Mouse (Mus musculus): ENCODE data around the gene Pdlim5. TPM values are rescaled to one million over a fixed set of nuclear protein-coding genes. Genes with fewer than 3 reads are reported as not detected.
A peak's percentile ranks its signal among the peaks of the same experiment; 100 is the strongest.
"Not testable (repeated sequence)": the region's sequence is repeated elsewhere in the genome, so short reads cannot be mapped to it uniquely, and the experiment has no call there.

Gene Pdlim5
- polyA plus RNA-seq, 1 experiment from 2014 or later = 17.5 TPM

DNA sequence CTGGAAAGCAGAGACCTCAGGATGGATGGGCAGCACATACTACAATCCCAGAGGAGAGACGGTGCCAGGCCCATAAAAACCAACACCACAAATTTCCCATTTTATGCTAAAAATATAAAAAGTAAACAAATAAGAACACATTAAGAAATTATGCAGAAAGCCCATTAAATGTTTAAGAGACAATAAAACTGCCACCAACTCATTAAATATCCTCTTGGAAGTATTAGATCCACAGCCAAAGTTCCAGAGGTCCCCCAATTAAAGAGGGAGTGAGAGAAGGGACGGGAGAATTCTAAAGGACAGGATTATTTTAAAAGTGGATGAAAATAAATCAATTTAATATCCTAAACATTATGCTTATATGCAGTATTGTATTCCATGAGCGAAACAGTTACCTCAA, 183.3 kb downstream of the Pdlim5 start:
- H3K36me3 ChIP-seq (ENCODE audit: control insufficient read depth, insufficient read depth, low read length) = no peaks in the 10 kb centered on the region
- no peaks in the 10 kb centered on the region for H3K27me3 ChIP-seq (ENCODE audit: control insufficient read depth, insufficient read depth, low read length)
- H3K4me1 ChIP-seq (ENCODE audit: control insufficient read depth, insufficient read depth, low read length) = peaks cover 4% of the 10 kb centered on the region; the same call in 1 of the 2 replicates
- 85% methylated on average over 3 of the region's 3 CpGs for WGBS
- H3K27ac ChIP-seq (ENCODE audit: low read depth, low read length) = no peak overlapping the region
- no peak for DNase-seq (ENCODE audit: low spot score, missing footprints)
- no peak for ATAC-seq (ENCODE audit: low FRiP score)
- no peaks in the 10 kb centered on the region for H3K9me3 ChIP-seq (ENCODE audit: control insufficient read depth, low read length)
- H3K4me2 ChIP-seq = no peak overlapping the region
- H3K9ac ChIP-seq (ENCODE audit: low read length) = no peak overlapping the region
- no peak overlapping the region for H3K4me3 ChIP-seq (ENCODE audit: low read depth, low read length)

DNA sequence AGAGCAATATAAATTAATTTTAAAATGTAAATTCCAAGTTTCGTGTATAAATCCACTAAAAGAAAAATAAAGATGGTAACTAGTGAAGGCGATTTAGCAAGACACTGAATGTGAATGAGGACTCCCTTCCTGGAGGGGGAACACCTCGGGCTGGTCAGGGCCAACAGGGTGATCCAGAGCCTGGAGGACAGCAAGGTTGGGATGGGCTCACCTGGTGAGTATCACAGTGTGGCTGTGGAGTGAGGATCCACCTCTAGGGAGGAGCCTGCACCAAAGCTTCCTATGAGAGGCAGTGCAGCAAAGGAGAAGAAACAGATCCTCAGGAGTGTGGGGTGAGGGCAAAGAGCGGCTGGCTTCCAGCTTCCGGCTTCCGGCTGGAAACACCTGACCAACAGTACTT, 185.5 kb downstream of the Pdlim5 start:
- ATAC-seq (ENCODE audit: low FRiP score) = peak; percentile 61
- WGBS = 75% methylated on average over 6 of the region's 6 CpGs
- no peaks in the 10 kb centered on the region for H3K27me3 ChIP-seq (ENCODE audit: control insufficient read depth, insufficient read depth, low read length)
- no peak overlapping the region for H3K9ac ChIP-seq (ENCODE audit: low read length)
- no peak overlapping the region for H3K27ac ChIP-seq (ENCODE audit: low read depth, low read length)
- H3K4me2 ChIP-seq = no peak overlapping the region
- H3K9me3 ChIP-seq (ENCODE audit: control insufficient read depth, low read length) = no peaks in the 10 kb centered on the region
- H3K4me3 ChIP-seq (ENCODE audit: low read depth, low read length) = no peak overlapping the region
- peaks cover 4% of the 10 kb centered on the region; the same call in 1 of the 2 replicates for H3K4me1 ChIP-seq (ENCODE audit: control insufficient read depth, insufficient read depth, low read length)
- no peak for DNase-seq (ENCODE audit: low spot score, missing footprints)
- no peaks in the 10 kb centered on the region for H3K36me3 ChIP-seq (ENCODE audit: control insufficient read depth, insufficient read depth, low read length)

DNA sequence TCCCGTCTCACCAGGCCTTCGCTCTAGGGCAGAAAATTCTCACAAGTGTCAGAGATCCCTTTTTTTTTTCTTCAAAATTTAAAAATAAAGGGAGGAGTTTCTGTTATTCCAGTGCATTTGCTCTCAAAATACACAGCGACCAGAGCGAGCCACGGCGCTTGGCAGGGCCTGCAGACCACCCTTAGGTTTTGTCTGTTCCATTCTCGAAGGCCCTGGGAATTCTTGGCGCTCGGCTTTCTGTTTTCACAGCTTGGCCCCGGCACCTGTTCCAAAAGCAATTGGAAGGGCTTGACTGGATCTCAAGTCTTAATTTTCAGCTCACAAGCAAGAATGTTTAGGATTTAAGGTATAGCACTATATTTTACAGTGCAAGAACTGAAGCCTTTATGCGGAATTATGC, 186.4 kb downstream of the Pdlim5 start:
- H3K4me2 ChIP-seq = no peak overlapping the region
- no peak for DNase-seq (ENCODE audit: low spot score, missing footprints)
- no peaks in the 10 kb centered on the region for H3K36me3 ChIP-seq (ENCODE audit: control insufficient read depth, insufficient read depth, low read length)
- no peak for ATAC-seq (ENCODE audit: low FRiP score)
- H3K4me1 ChIP-seq (ENCODE audit: control insufficient read depth, insufficient read depth, low read length) = peaks cover 4% of the 10 kb centered on the region; the same call in 1 of the 2 replicates
- WGBS = 87% methylated on average over 11 of the region's 11 CpGs
- no peak overlapping the region for H3K9ac ChIP-seq (ENCODE audit: low read length)
- H3K27ac ChIP-seq (ENCODE audit: low read depth, low read length) = no peak overlapping the region
- no peak overlapping the region for H3K4me3 ChIP-seq (ENCODE audit: low read depth, low read length)
- H3K9me3 ChIP-seq (ENCODE audit: control insufficient read depth, low read length) = no peaks in the 10 kb centered on the region
- no peaks in the 10 kb centered on the region for H3K27me3 ChIP-seq (ENCODE audit: control insufficient read depth, insufficient read depth, low read length)

DNA sequence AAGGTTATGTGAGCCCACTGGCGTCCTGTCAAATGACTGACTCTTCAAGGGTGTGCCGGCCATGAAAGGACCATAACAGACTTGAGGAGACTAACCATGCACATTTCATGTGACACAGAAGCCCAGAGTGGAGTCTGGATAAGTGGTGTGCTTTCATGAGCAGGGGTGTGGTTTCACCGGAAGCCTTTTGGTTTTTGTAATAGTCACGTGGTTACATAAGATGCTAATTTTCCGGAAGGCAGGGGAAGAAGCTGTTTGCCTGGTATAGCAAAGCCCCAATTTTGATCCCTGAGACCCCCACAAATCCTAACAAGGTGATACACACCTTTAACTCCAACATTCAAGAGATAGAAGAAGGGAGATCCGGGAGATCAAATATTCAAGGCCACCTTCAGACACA, 188.0 kb downstream of the Pdlim5 start:
- ATAC-seq (ENCODE audit: low FRiP score) = no peak
- WGBS = 92% methylated on average over 6 of the region's 6 CpGs

DNA sequence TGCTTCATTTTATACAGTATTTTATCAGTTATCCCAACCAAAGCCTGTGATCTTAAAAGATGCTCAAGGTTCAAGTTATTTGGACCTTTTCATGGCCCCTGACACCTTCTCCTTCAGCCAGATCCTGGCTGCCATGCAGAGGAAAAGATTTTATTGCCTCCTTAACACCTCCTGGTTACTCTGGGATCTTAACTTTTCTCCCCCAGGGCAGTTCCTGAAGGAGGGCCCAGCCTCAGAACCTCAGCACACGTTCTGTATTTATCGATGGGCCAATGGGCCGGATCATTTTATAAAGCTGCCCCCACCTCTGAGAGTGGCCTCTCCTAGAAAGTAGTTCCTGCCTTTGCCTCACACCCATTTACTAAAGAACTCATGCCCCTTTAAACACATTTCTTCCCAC, 189.2 kb downstream of the Pdlim5 start:
- DNase-seq (ENCODE audit: low spot score, missing footprints) (no peak), ATAC-seq (ENCODE audit: low FRiP score) (no peak)
- Histone ChIP-seq H3K4me3 (ENCODE audit: low read depth, low read length) (no peak overlapping the region), H3K4me2 (no peak overlapping the region), H3K27ac (ENCODE audit: low read depth, low read length) (no peak overlapping the region), H3K4me1 (ENCODE audit: control insufficient read depth, insufficient read depth, low read length) (peaks cover 4% of the 10 kb centered on the region; the same call in 1 of the 2 replicates), H3K36me3 (ENCODE audit: control insufficient read depth, insufficient read depth, low read length) (no peaks in the 10 kb centered on the region), H3K9me3 (ENCODE audit: control insufficient read depth, low read length) (no peaks in the 10 kb centered on the region), H3K27me3 (ENCODE audit: control insufficient read depth, insufficient read depth, low read length) (no peaks in the 10 kb centered on the region), H3K9ac (ENCODE audit: low read length) (no peak overlapping the region)
- WGBS = 94% methylated on average over 3 of the region's 3 CpGs

More for the DNA sequence above, 188.0 kb downstream of the Pdlim5 start:
- no peak for DNase-seq (ENCODE audit: low spot score, missing footprints)
- Histone ChIP-seq H3K36me3 (ENCODE audit: control insufficient read depth, insufficient read depth, low read length) (no peaks in the 10 kb centered on the region), H3K27ac (ENCODE audit: low read depth, low read length) (no peak overlapping the region), H3K27me3 (ENCODE audit: control insufficient read depth, insufficient read depth, low read length) (no peaks in the 10 kb centered on the region), H3K9me3 (ENCODE audit: control insufficient read depth, low read length) (no peaks in the 10 kb centered on the region), H3K4me2 (no peak overlapping the region), H3K4me3 (ENCODE audit: low read depth, low read length) (no peak overlapping the region), H3K9ac (ENCODE audit: low read length) (no peak overlapping the region), H3K4me1 (ENCODE audit: control insufficient read depth, insufficient read depth, low read length) (peaks cover 4% of the 10 kb centered on the region; the same call in 1 of the 2 replicates)

DNA sequence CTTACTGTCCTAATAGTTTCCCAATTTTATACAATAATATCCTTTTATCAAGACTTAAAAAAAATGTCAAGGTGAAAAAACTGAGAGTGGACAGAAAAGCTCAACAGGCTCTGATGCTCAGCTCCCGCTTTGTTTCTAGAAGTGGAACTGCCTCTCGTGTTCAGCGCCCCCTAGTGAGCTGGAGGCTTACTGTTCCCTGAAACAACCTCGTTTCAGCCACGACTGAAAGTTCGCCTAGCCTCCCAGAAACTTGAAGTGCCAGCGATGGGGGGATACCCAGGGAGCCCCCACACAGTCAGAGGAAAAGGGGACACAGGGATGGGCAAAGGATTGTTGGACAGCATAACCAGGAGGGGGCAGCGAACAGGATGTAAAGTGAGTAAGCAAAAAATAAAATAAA, 199.4 kb downstream of the Pdlim5 start:
- H3K4me2 ChIP-seq = no peak overlapping the region
- no peaks in the 10 kb centered on the region for H3K36me3 ChIP-seq (ENCODE audit: control insufficient read depth, insufficient read depth, low read length)
- DNase-seq (ENCODE audit: low spot score, missing footprints) (no peak), ATAC-seq (ENCODE audit: low FRiP score) (no peak)
- H3K27ac ChIP-seq (ENCODE audit: low read depth, low read length) = no peak overlapping the region
- no peak overlapping the region for H3K4me3 ChIP-seq (ENCODE audit: low read depth, low read length)
- WGBS = 84% methylated on average over 8 of the region's 8 CpGs
- H3K9me3 ChIP-seq (ENCODE audit: control insufficient read depth, low read length) = no peaks in the 10 kb centered on the region
- H3K9ac ChIP-seq (ENCODE audit: low read length) = no peak overlapping the region
- no peaks in the 10 kb centered on the region for H3K4me1 ChIP-seq (ENCODE audit: control insufficient read depth, insufficient read depth, low read length)
- no peaks in the 10 kb centered on the region for H3K27me3 ChIP-seq (ENCODE audit: control insufficient read depth, insufficient read depth, low read length)

DNA sequence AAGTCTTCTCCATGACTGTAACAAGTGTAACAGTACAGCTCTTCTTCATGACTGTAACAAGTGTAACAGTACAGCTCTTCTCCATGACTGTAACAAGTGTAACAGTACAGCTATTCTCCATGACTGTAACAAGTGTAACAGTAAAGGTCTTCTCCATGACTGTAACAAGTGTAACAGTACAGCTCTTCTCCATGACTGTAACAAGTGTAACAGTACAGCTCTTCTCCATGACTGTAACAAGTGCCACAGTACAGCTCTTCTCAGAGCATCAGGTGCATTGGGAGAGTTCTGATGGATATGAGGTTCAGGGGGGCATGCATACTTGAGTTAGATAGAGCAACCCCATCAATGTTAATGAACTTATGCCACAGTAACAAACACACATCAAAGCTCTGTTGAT, 203.9 kb downstream of the Pdlim5 start:
- not testable (repeated sequence) for H3K4me1 ChIP-seq (ENCODE audit: control insufficient read depth, insufficient read depth, low read length); ATAC-seq (ENCODE audit: low FRiP score); H3K9me3 ChIP-seq (ENCODE audit: control insufficient read depth, low read length); H3K27ac ChIP-seq (ENCODE audit: low read depth, low read length); H3K36me3 ChIP-seq (ENCODE audit: control insufficient read depth, insufficient read depth, low read length); H3K4me2 ChIP-seq; H3K4me3 ChIP-seq (ENCODE audit: low read depth, low read length); H3K27me3 ChIP-seq (ENCODE audit: control insufficient read depth, insufficient read depth, low read length); DNase-seq (ENCODE audit: low spot score, missing footprints); H3K9ac ChIP-seq (ENCODE audit: low read length)

Other genes with a start within 250 kb of the Pdlim5 start
- 5.5 and 6.0 TPM in 2 replicates for gene Bmpr1b, start 226.3 kb downstream of the Pdlim5 start, polyA plus RNA-seq (2014; fragmentation: Nextera tagmentation; extraction: Ambion mirVana)
- gene Gbp5, start 98.3 kb upstream of the Pdlim5 start, polyA plus RNA-seq (2014; fragmentation: Nextera tagmentation; extraction: Ambion mirVana) = not detected in 2 replicates
- gene Gbp7, start 134.6 kb upstream of the Pdlim5 start, polyA plus RNA-seq (2014; fragmentation: Nextera tagmentation; extraction: Ambion mirVana) = 1.7 and 1.9 TPM in 2 replicates
- 0.46 and 0.65 TPM in 2 replicates for gene Gbp3, start 164.3 kb upstream of the Pdlim5 start, polyA plus RNA-seq (2014; fragmentation: Nextera tagmentation; extraction: Ambion mirVana)
- gene Gbp2b, start 199.2 kb upstream of the Pdlim5 start, polyA plus RNA-seq (2014; fragmentation: Nextera tagmentation; extraction: Ambion mirVana) = not detected in 2 replicates
- not detected in 2 replicates for gene Gbp2, start 224.9 kb upstream of the Pdlim5 start, polyA plus RNA-seq (2014; fragmentation: Nextera tagmentation; extraction: Ambion mirVana)

All from midbrain, embryonic 11.5 days (tissue).